ENCODE assay signal across 20 mouse cellular contexts in genomic region chr3:9892884-9893494, GRCm38 (mm10).
DNase-seq lines count a peak whose midpoint lies in the region; ATAC-seq and TF ChIP-seq lines count a peak whose summit lies in the region.
"Had no signal": no experiment of that assay in that cellular context is flagged by ENCODE, and none has a peak within 500 bp of the region (broad histone marks: within the 10 kb centered on the region; RNA-seq: fewer than 3 reads in every experiment).

No protein-coding gene starts in this region.

- ATAC-seq in forebrain, embryonic 14.5 days, result peak; percentile 40
- ATAC-seq in forebrain, embryonic 11.5 days (replicated peaks; ENCODE audit: low FRiP score), result no peak
- no peak for ATAC-seq in midbrain, postnatal 0 days (ENCODE audit: low FRiP score)
- ATAC-seq: intestine, embryonic 16.5 days had no signal

- 17% methylated on average over 4 of the region's 4 CpGs for WGBS in forebrain, embryonic 14.5 days
- WGBS in forebrain, embryonic 11.5 days, result 27% methylated on average over 4 of the region's 4 CpGs
- WGBS in spleen, adult 2 months, result 34% methylated on average over 4 of the region's 4 CpGs
- 29% methylated on average over 4 of the region's 4 CpGs for WGBS in midbrain, postnatal 0 days

- no peak for TF ChIP-seq POLR2A in spleen, adult 2 months (IDR thresholded peaks at IDR 0.05; ENCODE audit: low read depth, low read length)

- no peaks in the 10 kb centered on the region for H3K9me3 ChIP-seq in forebrain, embryonic 14.5 days (replicated peaks; ENCODE audit: control insufficient read depth, low read length)
- H3K9me3 ChIP-seq in forebrain, embryonic 11.5 days (ENCODE audit: control insufficient read depth, low read length), result no peaks in the 10 kb centered on the region
- H3K9me3 ChIP-seq in midbrain, postnatal 0 days (ENCODE audit: low read length), result no peaks in the 10 kb centered on the region
- H3K9me3 ChIP-seq: embryonic facial prominence, embryonic 13.5 days; lung, embryonic 15.5 days; neural tube, embryonic 15.5 days; stomach, embryonic 15.5 days had no signal

- no peaks in the 10 kb centered on the region for H3K4me1 ChIP-seq in forebrain, embryonic 14.5 days (ENCODE audit: control insufficient read depth, insufficient read depth, low read length)
- H3K4me1 ChIP-seq in forebrain, embryonic 11.5 days (replicated peaks; ENCODE audit: control insufficient read depth, insufficient read depth, low read length), result no peaks in the 10 kb centered on the region
- peaks cover 24% of the 10 kb centered on the region; the same call in 1 of the 2 replicates for H3K4me1 ChIP-seq in spleen, adult 2 months (ENCODE audit: control insufficient read depth, insufficient read depth, insufficient read length)
- no peaks in the 10 kb centered on the region for H3K4me1 ChIP-seq in midbrain, postnatal 0 days (ENCODE audit: insufficient read depth, low read length)
- H3K4me1 ChIP-seq: embryonic facial prominence, embryonic 13.5 days; lung, embryonic 15.5 days; neural tube, embryonic 15.5 days; stomach, embryonic 15.5 days had no signal

- no peak overlapping the region for H3K4me3 ChIP-seq in forebrain, embryonic 14.5 days (ENCODE audit: low read depth, low read length)
- H3K4me3 ChIP-seq in forebrain, embryonic 11.5 days (ENCODE audit: low read depth, low read length), result no peak overlapping the region
- no peak overlapping the region for H3K4me3 ChIP-seq in spleen, adult 2 months (ENCODE audit: extremely low read depth, insufficient read depth, insufficient read length)
- no peak overlapping the region for H3K4me3 ChIP-seq in midbrain, postnatal 0 days (ENCODE audit: low read depth, low read length)
- H3K4me3 ChIP-seq: embryonic facial prominence, embryonic 13.5 days; layer of hippocampus, adult 2 months; left cerebral cortex, adult 2 months; lung, embryonic 15.5 days; neural tube, embryonic 15.5 days; stomach, embryonic 15.5 days had no signal

- H3K27me3 ChIP-seq in forebrain, embryonic 14.5 days (replicated peaks; ENCODE audit: control insufficient read depth, insufficient read depth, low read length), result no peaks in the 10 kb centered on the region
- H3K27me3 ChIP-seq in forebrain, embryonic 11.5 days (ENCODE audit: control insufficient read depth, insufficient read depth, low read length), result no peaks in the 10 kb centered on the region
- no peaks in the 10 kb centered on the region for H3K27me3 ChIP-seq in spleen, adult 2 months (ENCODE audit: control insufficient read depth, insufficient read depth, low read length)
- no peaks in the 10 kb centered on the region for H3K27me3 ChIP-seq in midbrain, postnatal 0 days (ENCODE audit: insufficient read depth, low read length)
- H3K27me3 ChIP-seq: embryonic facial prominence, embryonic 13.5 days; lung, embryonic 15.5 days; neural tube, embryonic 15.5 days; stomach, embryonic 15.5 days had no signal

- intact Hi-C loops in left cerebral cortex, postnatal 14 days (cut with DNase I), result no loop called here

- no peak overlapping the region for H3K27ac ChIP-seq in forebrain, embryonic 14.5 days (ENCODE audit: low read depth, low read length)
- no peak overlapping the region for H3K27ac ChIP-seq in forebrain, embryonic 11.5 days (ENCODE audit: low read depth, low read length)
- H3K27ac ChIP-seq in spleen, adult 2 months (ENCODE audit: insufficient read depth, low read length), result peak overlapping the region; percentile 78
- H3K27ac ChIP-seq in midbrain, postnatal 0 days (ENCODE audit: low read depth, low read length), result no peak overlapping the region; the same call in 1 of the 2 replicates
- H3K27ac ChIP-seq: embryonic facial prominence, embryonic 13.5 days; kidney, postnatal 0 days; layer of hippocampus, adult 2 months; left cerebral cortex, adult 2 months; lung, embryonic 15.5 days; neural tube, embryonic 15.5 days; stomach, embryonic 15.5 days had no signal

- peak; percentile 60 for DNase-seq in forebrain, embryonic 14.5 days (ENCODE audit: low spot score)
- no peak for DNase-seq in forebrain, embryonic 11.5 days (ENCODE audit: low spot score)
- peak; percentile 32 to 44 for DNase-seq in left cerebral cortex, postnatal 14 days (ENCODE audit: low spot score in 2 of 2)
- no peak for DNase-seq in left cerebral cortex, adult 9 months (ENCODE audit: low spot score in 2 of 2)
- DNase-seq in spleen, adult 2 months (ENCODE audit: low read depth in 1 of 2, low spot score in 2 of 2), result peak in 1 of 2 experiments; percentile 25
- no peak for DNase-seq in spleen, postnatal 4 days (ENCODE audit: low spot score in 2 of 2)
- DNase-seq in midbrain, postnatal 0 days (ENCODE audit: low spot score), result peak; percentile 18
- DNase-seq in gastrocnemius, adult 18-20 months (ENCODE audit: low spot score), result no peak
- DNase-seq: cerebellum, adult 2 months; gastrocnemius, postnatal 36 days; thymus, postnatal 25 days had no signal

- TF ChIP-seq CTCF in spleen, adult 2 months (IDR thresholded peaks at IDR 0.05; ENCODE audit: extremely low read depth, insufficient read depth, insufficient read length, insufficient replicate concordance), result no peak
- TF ChIP-seq CTCF in midbrain, postnatal 0 days (IDR thresholded peaks at IDR 0.05), result no peak

- H3K4me2 ChIP-seq in forebrain, embryonic 14.5 days (ENCODE audit: low read length), result no peak overlapping the region
- no peak overlapping the region for H3K4me2 ChIP-seq in forebrain, embryonic 11.5 days (ENCODE audit: low read depth, low read length, severe bottlenecking)
- no peak overlapping the region for H3K4me2 ChIP-seq in midbrain, postnatal 0 days (ENCODE audit: low read depth, low read length, poor library complexity, severe bottlenecking)
- H3K4me2 ChIP-seq: embryonic facial prominence, embryonic 13.5 days; heart, embryonic 11.5 days; lung, embryonic 15.5 days; neural tube, embryonic 15.5 days; stomach, embryonic 15.5 days had no signal

- no peaks in the 10 kb centered on the region for H3K36me3 ChIP-seq in forebrain, embryonic 14.5 days (ENCODE audit: control insufficient read depth, insufficient read depth, low read length)
- no peaks in the 10 kb centered on the region for H3K36me3 ChIP-seq in forebrain, embryonic 11.5 days (ENCODE audit: control insufficient read depth, insufficient read depth, low read length)
- H3K36me3 ChIP-seq in spleen, adult 2 months (ENCODE audit: control insufficient read depth, insufficient read depth, low read length), result no peaks in the 10 kb centered on the region
- no peaks in the 10 kb centered on the region for H3K36me3 ChIP-seq in midbrain, postnatal 0 days (ENCODE audit: insufficient read depth, low read length)
- H3K36me3 ChIP-seq: embryonic facial prominence, embryonic 13.5 days; lung, embryonic 15.5 days; neural tube, embryonic 15.5 days; stomach, embryonic 15.5 days had no signal

- H3K9ac ChIP-seq in forebrain, embryonic 14.5 days (ENCODE audit: low read length), result no peak overlapping the region
- H3K9ac ChIP-seq in forebrain, embryonic 11.5 days (ENCODE audit: low read length), result no peak overlapping the region
- H3K9ac ChIP-seq in midbrain, postnatal 0 days (replicated peaks; ENCODE audit: low read length, poor library complexity, severe bottlenecking), result no peak overlapping the region
- H3K9ac ChIP-seq: embryonic facial prominence, embryonic 13.5 days; lung, embryonic 15.5 days; neural tube, embryonic 15.5 days; stomach, embryonic 15.5 days had no signal

Comparison
In these comparisons a context has a peak if more than half of its experiments do, and no peak if none do; other contexts are left out.
1. DNase-seq: peak in forebrain, embryonic 14.5 days (single experiment), left cerebral cortex, postnatal 14 days (2 of 2) and midbrain, postnatal 0 days (single experiment); none in forebrain, embryonic 11.5 days (single experiment), left cerebral cortex, adult 9 months (0 of 2), spleen, postnatal 4 days (0 of 2) and gastrocnemius, adult 18-20 months (single experiment).